Mouse (Mus musculus) forebrain, postnatal 0 days (tissue): ENCODE results near the gene Grtp1. TPM values are rescaled to one million over a fixed set of nuclear protein-coding genes. Genes with fewer than 3 reads are reported as not detected.

ENCODE experiments used
- ATAC-seq: fragments of 200-750 bp; cut with Nextera tagmentation; 2 replicates; pipeline ENCODE4 v1.8.0; 2017; ENCODE audit warnings: mild to moderate bottlenecking, moderate library complexity
- DNase-seq: peaks from one replicate; pipeline ENCODE4 v3.0.0-alpha.2; 2015
- H3K27ac ChIP-seq: fragments of 300-500 bp; sonication (generic); 2 replicates; pipeline ENCODE4 v1.5.1; 2014; ENCODE audit warnings: low read depth, mild to moderate bottlenecking, antibody characterized with exemption, low read length, moderate library complexity, mixed read lengths
- H3K27me3 ChIP-seq: fragments of 300-500 bp; sonication (generic); 2 replicates; pipeline ENCODE4 v1.6.1; 2014; ENCODE audit warnings: mild to moderate bottlenecking, low read length, mixed read lengths; ENCODE audit not compliant: insufficient read depth
- H3K36me3 ChIP-seq: fragments of 300-500 bp; sonication (generic); 2 replicates; pipeline ENCODE4 v1.6.1; 2014; ENCODE audit warnings: mild to moderate bottlenecking, moderate library complexity; ENCODE audit not compliant: insufficient read depth
- H3K4me1 ChIP-seq: fragments of 300-500 bp; sonication (generic); 2 replicates; pipeline ENCODE4 v1.6.1; 2014; ENCODE audit warnings: antibody characterized with exemption; ENCODE audit not compliant: insufficient read depth
- H3K4me2 ChIP-seq: fragments of 300-500 bp; sonication (generic); 2 replicates; pipeline ENCODE4 v1.6.1; 2014; ENCODE audit warnings: low read depth, mild to moderate bottlenecking, moderate library complexity
- H3K4me3 ChIP-seq: fragments of 300-500 bp; sonication (generic); 2 replicates; pipeline ENCODE4 v1.5.1; 2014; ENCODE audit warnings: low read depth, low read length, mixed read lengths
- H3K9ac ChIP-seq: fragments of 300-500 bp; sonication (generic); 2 replicates; pipeline ENCODE4 v1.6.1; 2014; ENCODE audit warnings: mild to moderate bottlenecking
- H3K9me3 ChIP-seq: fragments of 300-500 bp; sonication (generic); 2 replicates; pipeline ENCODE4 v1.6.1; 2016; ENCODE audit warnings: low read length
- CTCF ChIP-seq: sonication (generic); IDR thresholded peaks from 2 replicates; pipeline ENCODE4 v1.5.1; 2016; ENCODE audit warnings: antibody characterized with exemption, control low read depth, low read depth
- WGBS: fragments of 180-500 bp; shearing (Covaris S2); extraction: QIAGEN DNeasy Blood & Tissue Kit; methylation state at CpG from one replicate; pipeline ENCODE4 v1.1.7; 2014; 5-methylcytosine and 5-hydroxymethylcytosine counted together
- polyA plus RNA-seq: library from polyadenylated mRNA; unstranded; fragments of >200 nt; fragmentation: Nextera tagmentation; extraction: Ambion mirVana; gene quantifications from 2 replicates; pipeline ENCODE4 v1.2.1, GENCODE M21; 2015
- total RNA-seq: library from RNA; depleted of rRNA; stranded (reverse); fragments of >200 nt; gene quantifications from 2 replicates; pipeline ENCODE4 v1.2.3, GENCODE M21; 2014

Gene Grtp1
- total and polyA plus RNA-seq, 2 experiments from 2014 or later: 10.8 to 17.2 TPM

DNA sequence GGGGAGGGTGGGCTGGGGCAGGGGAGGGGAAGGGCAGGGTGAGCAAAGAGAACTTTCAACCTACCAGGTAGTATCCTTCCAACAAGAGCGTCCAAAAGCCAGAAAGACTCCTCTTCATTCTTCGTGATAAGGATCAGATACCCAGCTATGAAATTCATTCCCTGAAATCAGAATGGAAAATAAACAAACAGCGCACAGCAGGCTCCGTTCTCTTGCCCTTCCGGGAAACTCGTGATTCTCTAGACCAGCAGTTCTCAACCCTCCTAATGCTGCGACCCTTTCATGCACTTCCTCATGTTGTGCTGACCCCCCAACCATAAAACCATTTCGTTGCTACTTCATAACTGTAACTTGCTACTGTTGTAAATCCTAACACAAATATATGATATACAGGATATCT lies 13.6 kb downstream of the Grtp1 start:
- H3K27ac ChIP-seq: no peak overlapping the region
- no peaks in the 10 kb centered on the region for H3K4me1 ChIP-seq
- no peak for TF ChIP-seq CTCF
- H3K9me3 ChIP-seq: no peaks in the 10 kb centered on the region
- no peaks in the 10 kb centered on the region for H3K27me3 ChIP-seq
- no peak for DNase-seq
- H3K9ac ChIP-seq: no peak overlapping the region
- no peak for ATAC-seq
- peaks cover 5% of the 10 kb centered on the region; the same call in 1 of the 2 replicates for H3K36me3 ChIP-seq
- 88% methylated on average over 8 of the region's 8 CpGs for WGBS
- H3K4me2 ChIP-seq: no peak overlapping the region
- no peak overlapping the region for H3K4me3 ChIP-seq

DNA sequence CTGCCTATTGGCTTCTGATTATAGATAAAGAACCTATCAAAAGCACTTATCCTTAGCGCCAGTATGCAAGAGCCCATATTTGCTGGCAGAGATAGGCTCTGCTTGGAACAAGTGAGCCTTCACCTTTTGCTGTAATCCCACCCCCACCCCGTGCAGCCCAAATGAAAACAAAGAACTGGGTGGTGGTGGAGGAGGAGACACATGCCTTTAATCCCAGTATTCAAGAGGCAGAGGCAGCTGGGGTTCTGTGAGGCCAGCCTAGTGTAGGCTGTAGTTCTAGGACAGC lies 18.8 kb downstream of the Grtp1 start:
- WGBS: 43% methylated on average over 2 of the region's 2 CpGs
- no peaks in the 10 kb centered on the region for H3K9me3 ChIP-seq
- no peak for TF ChIP-seq CTCF
- H3K27me3 ChIP-seq: no peaks in the 10 kb centered on the region
- no peak overlapping the region for H3K4me2 ChIP-seq
- H3K9ac ChIP-seq: no peak overlapping the region
- no peaks in the 10 kb centered on the region for H3K4me1 ChIP-seq
- ATAC-seq: no peak
- DNase-seq: no peak
- no peak overlapping the region for H3K4me3 ChIP-seq
- H3K27ac ChIP-seq: no peak overlapping the region
- H3K36me3 ChIP-seq: peaks cover 26% of the 10 kb centered on the region

DNA sequence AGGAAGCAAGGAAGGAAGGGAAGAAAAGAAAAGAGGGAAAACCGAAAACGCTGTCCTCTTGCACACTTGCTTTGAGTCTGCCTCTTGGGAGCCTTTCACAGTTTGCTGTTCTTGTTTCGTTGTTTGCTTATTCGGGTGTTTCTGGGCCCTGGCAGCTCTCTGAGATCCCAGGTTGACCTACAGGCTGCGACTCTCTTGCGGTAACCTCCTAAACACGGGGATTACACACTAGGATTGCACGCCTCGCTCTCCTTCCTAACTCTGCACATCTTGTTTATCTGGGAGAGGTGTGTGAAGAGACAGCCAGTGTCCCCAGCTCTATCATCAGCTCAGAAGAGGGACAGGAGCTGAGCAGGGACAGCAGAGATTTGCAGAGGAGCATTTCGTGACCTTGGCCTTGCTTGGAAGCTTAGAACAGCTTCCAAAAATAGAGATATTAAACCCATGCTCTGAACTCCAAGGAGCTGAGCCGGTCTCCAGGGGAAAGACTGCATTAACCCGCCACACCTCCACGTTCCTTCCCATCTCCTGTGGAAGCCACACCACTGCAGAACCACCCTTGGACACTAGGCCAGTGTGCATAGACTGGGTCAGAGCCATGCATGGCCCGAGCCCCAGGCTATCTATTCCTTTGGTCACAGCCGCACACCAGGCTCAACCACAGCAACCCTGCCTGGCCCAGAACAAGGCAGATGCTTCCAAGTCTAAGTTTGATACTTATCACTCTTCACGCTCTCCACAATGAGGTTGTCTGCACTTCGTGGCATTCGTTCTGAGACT lies 19.3 kb downstream of the Grtp1 start:
- no peak overlapping the region for H3K4me3 ChIP-seq
- DNase-seq: no peak
- no peak overlapping the region for H3K4me2 ChIP-seq
- 88% methylated on average over 18 of the region's 18 CpGs for WGBS
- no peak overlapping the region for H3K27ac ChIP-seq
- no peak overlapping the region for H3K9ac ChIP-seq
- no peak for ATAC-seq
- no peaks in the 10 kb centered on the region for H3K4me1 ChIP-seq
- no peaks in the 10 kb centered on the region for H3K27me3 ChIP-seq
- TF ChIP-seq CTCF: no peak
- H3K36me3 ChIP-seq: peaks cover 31% of the 10 kb centered on the region
- H3K9me3 ChIP-seq: no peaks in the 10 kb centered on the region

DNA sequence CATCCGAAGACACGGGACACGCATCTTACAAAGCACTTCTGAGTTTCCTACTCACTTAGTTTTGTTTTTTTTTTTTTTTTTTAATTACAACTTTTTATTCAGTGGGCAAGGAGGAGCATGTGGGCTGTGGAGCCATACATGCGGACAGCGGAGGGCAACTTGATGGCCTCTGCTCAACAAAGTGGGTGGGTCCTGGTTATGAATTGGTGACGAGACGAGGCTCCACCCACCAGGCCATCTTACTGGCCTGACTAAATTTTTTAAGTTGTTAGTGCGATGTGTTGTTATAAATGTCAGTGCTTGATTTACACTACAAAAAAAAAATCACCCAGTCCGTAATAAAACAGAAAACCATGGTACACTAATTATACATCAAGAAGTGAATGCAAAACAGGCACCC lies 20.0 kb downstream of the Grtp1 start:
- Histone ChIP-seq H3K36me3 (peaks cover 38% of the 10 kb centered on the region), H3K27me3 (no peaks in the 10 kb centered on the region), H3K4me1 (no peaks in the 10 kb centered on the region), H3K9me3 (no peaks in the 10 kb centered on the region), H3K27ac (no peak overlapping the region), H3K9ac (no peak overlapping the region), H3K4me2 (no peak overlapping the region), H3K4me3 (no peak overlapping the region)
- TF ChIP-seq CTCF: no peak
- WGBS: 81% methylated on average over 9 of the region's 9 CpGs
- ATAC-seq (no peak), DNase-seq (no peak)

DNA sequence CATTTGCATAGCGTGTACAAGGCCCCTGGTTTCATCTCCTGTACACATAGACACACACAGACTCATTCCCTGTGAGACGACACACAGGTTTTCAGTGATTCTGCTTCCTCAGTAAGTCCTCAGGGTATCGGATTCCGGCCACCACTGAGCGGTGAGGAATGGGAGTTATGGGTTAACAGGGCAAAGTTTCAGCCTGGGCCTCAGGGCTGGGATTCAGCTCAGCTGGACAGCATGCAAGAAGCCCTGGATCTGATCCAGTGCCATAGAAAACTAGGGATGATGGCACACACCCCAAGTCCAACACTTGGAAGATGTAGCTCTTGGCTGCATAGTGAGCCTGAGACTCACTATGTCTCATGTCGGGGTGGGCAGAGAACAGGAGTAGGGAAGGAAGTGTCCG lies 20.5 kb downstream of the Grtp1 start:
- Histone ChIP-seq H3K36me3 (peaks cover 39% of the 10 kb centered on the region), H3K9ac (no peak overlapping the region), H3K4me2 (no peak overlapping the region), H3K9me3 (no peaks in the 10 kb centered on the region), H3K27ac (no peak overlapping the region), H3K4me3 (no peak overlapping the region), H3K4me1 (no peaks in the 10 kb centered on the region), H3K27me3 (no peaks in the 10 kb centered on the region)
- ATAC-seq (0 out of 2 replicates have a peak, but pooled peaks have one; percentile 3), DNase-seq (no peak)
- no peak for TF ChIP-seq CTCF
- 80% methylated on average over 7 of the region's 7 CpGs for WGBS

DNA sequence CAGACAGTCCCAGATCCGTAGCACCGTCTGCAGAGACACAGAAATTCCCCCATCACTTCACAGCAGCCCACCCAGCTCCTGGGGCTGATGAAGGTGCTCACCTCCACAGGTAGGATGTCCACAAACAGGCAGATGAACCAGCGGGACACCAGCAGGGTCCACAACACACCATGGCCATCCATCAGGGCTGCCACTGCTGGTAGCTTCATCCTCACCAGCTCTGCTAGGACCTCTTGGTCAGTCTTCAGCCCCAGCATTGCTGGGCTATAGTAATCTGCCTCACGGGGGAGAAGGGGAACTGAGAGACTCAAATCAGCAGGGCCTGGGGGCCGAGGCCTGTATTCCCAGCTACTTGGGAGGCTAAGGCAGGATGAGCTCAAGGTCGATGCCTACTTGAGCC lies 20.9 kb downstream of the Grtp1 start:
- H3K4me1 ChIP-seq: no peaks in the 10 kb centered on the region
- H3K4me2 ChIP-seq: no peak overlapping the region
- H3K9ac ChIP-seq: no peak overlapping the region
- WGBS: 82% methylated on average over 6 of the region's 6 CpGs
- H3K36me3 ChIP-seq: peaks cover 42% of the 10 kb centered on the region
- DNase-seq (no peak), ATAC-seq (no peak)
- no peaks in the 10 kb centered on the region for H3K27me3 ChIP-seq
- H3K4me3 ChIP-seq: no peak overlapping the region
- H3K27ac ChIP-seq: no peak overlapping the region
- no peak for TF ChIP-seq CTCF
- H3K9me3 ChIP-seq: no peaks in the 10 kb centered on the region

DNA sequence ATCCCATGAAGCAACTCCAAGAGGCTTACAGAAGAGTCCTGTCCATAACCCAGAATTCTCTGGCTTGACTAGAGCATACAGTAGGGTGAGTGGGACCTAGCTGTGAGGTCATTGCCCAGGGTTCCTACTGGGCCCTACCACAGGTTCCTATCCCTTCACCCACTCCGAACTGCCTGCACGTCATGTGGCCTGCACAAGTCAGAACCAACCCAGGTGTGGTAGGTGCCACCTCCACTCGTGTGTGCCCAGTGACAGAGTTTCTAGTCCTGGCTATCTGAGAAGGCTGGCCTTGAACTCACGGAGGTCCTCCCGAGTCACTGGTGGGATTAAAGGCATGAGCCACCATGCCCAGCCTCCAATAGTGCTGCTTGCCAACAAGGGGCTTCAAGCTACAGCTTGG lies 22.3 kb downstream of the Grtp1 start:
- no peak for TF ChIP-seq CTCF
- H3K27me3 ChIP-seq: no peaks in the 10 kb centered on the region
- WGBS: 92% methylated on average over 5 of the region's 5 CpGs
- H3K4me1 ChIP-seq: no peaks in the 10 kb centered on the region
- H3K9ac ChIP-seq: no peak overlapping the region
- no peak overlapping the region for H3K4me2 ChIP-seq
- H3K27ac ChIP-seq: no peak overlapping the region
- DNase-seq: no peak
- ATAC-seq: no peak
- H3K9me3 ChIP-seq: no peaks in the 10 kb centered on the region
- no peak overlapping the region for H3K4me3 ChIP-seq
- peaks cover 55% of the 10 kb centered on the region for H3K36me3 ChIP-seq
